Mouse (Mus musculus) adrenal gland, postnatal 25 days (tissue): ENCODE data around the gene Rxrg. TPM values are rescaled to one million over a fixed set of nuclear protein-coding genes. Genes with fewer than 3 reads are reported as not detected.

Experiments used
- DNase-seq: peaks from one replicate; pipeline ENCODE4 v3.0.0; 2021; ENCODE audit warnings: mixed read lengths
- total RNA-seq: library from RNA; stranded (reverse); gene quantifications from 2 replicates; pipeline ENCODE4 v1.2.3, GENCODE M21; 2021

The Rxrg gene
- total RNA-seq, 1 experiment from 2014 or later = 2.8 TPM

- DNase-seq = peak; percentile 86
Observed at GRCm38 (mm10) chr1:167644866-167645537, 46.8 kb downstream of the Rxrg start.

GRCm38 (mm10) chr1:167648670-167649069 lies 50.5 kb downstream of the Rxrg start:
- DNase-seq = no peak

- no peak for DNase-seq
Observed at GRCm38 (mm10) chr1:167649122-167649633, 51.0 kb downstream of the Rxrg start.

- no peak for DNase-seq
Observed at GRCm38 (mm10) chr1:167652336-167652735, 54.2 kb downstream of the Rxrg start.

- DNase-seq = no peak
Observed at GRCm38 (mm10) chr1:167659065-167659464, 60.9 kb downstream of the Rxrg start.

- DNase-seq = peak; percentile 80
Observed at GRCm38 (mm10) chr1:167660521-167661101, 62.4 kb downstream of the Rxrg start.

- DNase-seq = no peak
Observed at GRCm38 (mm10) chr1:167661123-167661522, 62.9 kb downstream of the Rxrg start.

GRCm38 (mm10) chr1:167663136-167663535 lies 65.0 kb downstream of the Rxrg start:
- DNase-seq = no peak

GRCm38 (mm10) chr1:167669796-167670195 lies 71.6 kb downstream of the Rxrg start:
- peak; percentile 52 for DNase-seq

GRCm38 (mm10) chr1:167672433-167672987 lies 74.3 kb downstream of the Rxrg start:
- no peak for DNase-seq

- DNase-seq = no peak
Observed at GRCm38 (mm10) chr1:167679061-167679460, 80.9 kb downstream of the Rxrg start.

GRCm38 (mm10) chr1:167688001-167688346 lies 89.8 kb downstream of the Rxrg start:
- DNase-seq = no peak

- DNase-seq = peak; percentile 48
Observed at GRCm38 (mm10) chr1:167688347-167689231, 90.4 kb downstream of the Rxrg start.

- no peak for DNase-seq
Observed at GRCm38 (mm10) chr1:167689232-167689261, 90.9 kb downstream of the Rxrg start, which contains the start of gene Lmx1a. TSS of gene Lmx1a (plus strand) at chr1:167689237.

Other genes with a start within 250 kb of the Rxrg start
- gene Aldh9a1, start 248.4 kb upstream of the Rxrg start, total RNA-seq = 64.4 and 67.5 TPM in 2 replicates
- gene Mgst3, start 204.5 kb upstream of the Rxrg start, total RNA-seq = 88.5 and 95.1 TPM in 2 replicates
- 0.86 TPM in 1 of 2 replicates, not detected in the other for gene Lrrc52, start 131.6 kb upstream of the Rxrg start, total RNA-seq
- gene Lmx1a, start 90.9 kb downstream of the Rxrg start, total RNA-seq = not detected in 2 replicates